Mouse (Mus musculus) spleen, embryonic (tissue): ENCODE measurements around the gene Unc13d.

Experiments
- CTCF ChIA-PET: fragments of 350-600 bp; sonication (Branson Sonifier 250); formaldehyde crosslinking; loops from one replicate; lab custom pipeline; 2022; lab: Charles Lee

The Unc13d gene

GRCm38 (mm10) chr11:116053510-116054229 lies 24.1 kb downstream of the Unc13d start:
- CTCF ChIA-PET: no interaction called here

DNA sequence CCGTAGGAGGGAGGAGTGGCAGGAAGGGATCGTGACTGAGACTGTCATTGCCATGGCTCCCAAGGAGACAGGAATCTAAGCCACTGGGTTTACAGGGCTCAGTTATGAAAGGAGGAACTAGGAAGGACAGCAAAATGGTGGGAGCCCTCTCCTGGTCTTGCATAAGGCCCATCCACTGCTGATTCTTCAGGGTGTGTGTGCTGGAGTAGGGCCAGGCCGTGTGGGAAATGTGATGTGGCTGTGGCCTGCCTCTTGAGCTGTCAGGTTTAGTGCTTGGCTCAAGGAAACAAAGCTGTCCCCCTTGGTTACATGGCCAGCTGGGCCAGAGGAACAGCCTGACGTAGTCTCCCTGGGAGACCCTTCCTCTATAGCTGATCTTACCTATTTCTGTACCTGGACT lies 27.6 kb downstream of the Unc13d start:
- CTCF ChIA-PET: no interaction called here

- CTCF ChIA-PET: no interaction called here
Observed at GRCm38 (mm10) chr11:116049610-116050009, 28.2 kb downstream of the Unc13d start.

GRCm38 (mm10) chr11:116045173-116045572 lies 32.6 kb downstream of the Unc13d start:
- CTCF ChIA-PET: interaction anchor here (0.6 kb wide), 1 partner anchor 20 kb away, joined by 3 read pairs; no protein-coding TSS in a partner anchor

GRCm38 (mm10) chr11:116043286-116043685 lies 34.5 kb downstream of the Unc13d start:
- CTCF ChIA-PET: interaction anchor here (0.7 kb wide), 1 partner anchor 13 kb away, joined by 6 read pairs; no protein-coding TSS in a partner anchor

GRCm38 (mm10) chr11:116042372-116043138 lies 35.2 kb downstream of the Unc13d start:
- CTCF ChIA-PET: no interaction called here

DNA sequence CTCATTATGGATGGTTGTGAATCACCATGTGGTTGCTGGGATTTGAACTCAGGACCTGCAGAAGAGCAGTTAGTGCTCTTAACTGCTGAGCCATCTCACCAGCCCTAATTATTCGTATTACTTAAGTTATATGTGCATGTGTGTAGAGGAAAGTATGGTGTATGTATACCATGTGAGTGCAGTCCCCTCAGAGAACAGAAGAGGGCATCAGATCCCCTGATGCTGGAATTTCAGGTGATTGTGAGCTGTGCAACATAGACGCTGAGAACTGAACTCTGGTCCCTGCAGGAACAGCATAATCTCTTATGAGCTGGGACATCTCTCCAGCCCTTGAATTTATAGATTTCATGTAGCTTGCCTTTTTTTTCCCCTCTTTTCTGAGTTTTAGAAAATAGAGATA lies 35.9 kb downstream of the Unc13d start:
- CTCF ChIA-PET: no interaction called here

- CTCF ChIA-PET: no interaction called here
Observed at GRCm38 (mm10) chr11:116040593-116040992, 37.2 kb downstream of the Unc13d start.

DNA sequence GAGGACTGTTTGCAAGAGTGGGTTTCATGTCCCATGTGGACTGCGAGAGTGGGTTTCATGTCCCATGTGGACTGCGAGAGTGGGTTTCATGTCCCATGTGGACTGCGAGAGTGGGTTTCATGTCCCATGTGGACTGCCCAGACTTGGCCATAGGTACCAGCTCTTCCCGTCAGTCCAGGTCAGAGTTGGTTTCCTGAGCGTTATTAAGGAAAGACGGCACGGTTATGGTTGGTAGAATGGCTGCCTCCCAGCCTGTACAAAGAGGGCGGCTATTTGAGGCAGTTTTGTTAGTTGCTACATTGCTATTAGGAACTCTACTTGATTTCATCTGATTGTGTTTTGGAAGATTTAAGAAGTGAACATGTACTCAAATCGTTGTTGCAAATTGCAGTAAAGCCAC lies 39.9 kb downstream of the Unc13d start:
- CTCF ChIA-PET: no interaction called here

DNA sequence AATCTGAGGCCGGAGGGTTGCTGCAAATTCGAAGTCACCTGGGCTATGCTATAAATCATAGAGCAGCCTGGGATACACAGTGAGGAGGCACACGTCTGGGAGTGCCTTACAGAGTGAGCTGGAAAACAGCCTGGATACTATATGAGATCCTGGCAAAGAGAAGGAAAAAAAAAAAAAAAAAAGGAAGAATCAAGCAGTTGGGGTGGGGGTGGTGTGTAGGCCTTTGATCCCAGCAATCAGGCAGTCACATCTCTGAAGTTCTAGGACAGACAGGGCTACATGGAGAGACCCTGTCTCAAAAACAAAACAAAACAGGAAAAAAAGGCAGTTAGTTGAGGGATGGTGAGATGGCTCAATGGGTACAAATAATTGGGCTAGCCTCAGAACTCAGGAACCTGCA lies 41.1 kb downstream of the Unc13d start:
- CTCF ChIA-PET: interaction anchor here (0.5 kb wide), 1 partner anchor 52 kb away, joined by 3 read pairs; no protein-coding TSS in a partner anchor

GRCm38 (mm10) chr11:116034584-116034983 lies 43.2 kb downstream of the Unc13d start:
- CTCF ChIA-PET: no interaction called here

DNA sequence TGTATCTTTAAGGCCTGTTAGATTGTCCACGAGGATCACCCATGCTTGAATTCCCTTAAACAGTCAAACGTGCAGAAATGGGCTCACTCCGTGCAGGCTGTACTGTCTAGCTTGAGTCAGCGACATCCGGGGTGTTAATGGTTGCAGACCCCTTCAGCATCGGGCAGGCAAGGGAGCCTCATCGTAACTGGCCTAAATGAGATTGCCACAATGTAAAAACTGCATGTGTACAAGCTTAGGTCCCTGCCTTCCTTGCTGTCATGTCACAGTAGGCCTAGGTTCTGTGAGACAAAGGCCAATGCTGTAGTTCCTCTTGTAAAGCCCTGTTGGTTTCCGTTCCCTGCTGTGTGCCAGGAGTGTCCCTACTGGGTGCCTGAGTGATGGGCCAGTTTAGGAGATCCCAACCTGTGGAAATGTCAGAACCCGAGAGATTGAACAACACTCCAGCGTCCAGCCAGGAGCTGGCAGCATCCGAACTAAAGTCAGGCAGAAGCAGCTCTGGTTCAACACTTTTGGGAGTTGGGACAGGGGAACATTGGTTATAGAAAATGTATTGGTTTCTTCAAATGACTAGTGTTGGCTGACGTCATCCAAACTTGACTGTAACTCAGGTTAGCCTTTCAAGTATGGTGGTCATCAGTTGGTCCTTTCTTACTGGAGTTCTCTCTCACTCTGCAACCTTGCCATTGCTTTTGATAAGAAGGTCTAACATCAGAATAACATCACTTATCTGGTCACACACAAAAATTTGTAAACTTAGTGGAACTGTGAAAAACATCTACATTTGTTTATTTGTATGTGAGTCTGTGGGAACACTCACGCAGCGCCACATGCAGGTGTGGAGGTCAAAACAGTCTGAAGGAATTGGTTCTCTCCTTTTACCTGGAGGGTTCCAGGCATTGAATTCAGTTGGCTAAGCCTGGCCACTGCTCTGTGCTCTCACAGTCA lies 46.6 kb downstream of the Unc13d start:
- CTCF ChIA-PET: interaction anchor here (0.7 kb wide), 1 partner anchor 43 kb away, joined by 4 read pairs; no protein-coding TSS in a partner anchor

- CTCF ChIA-PET: no interaction called here
Observed at GRCm38 (mm10) chr11:116030088-116030897, 47.5 kb downstream of the Unc13d start, which contains the start of gene Unk. Unk (plus strand) TSS chr11:116030322.

- CTCF ChIA-PET: no interaction called here
Observed at GRCm38 (mm10) chr11:116029086-116029865, 48.5 kb downstream of the Unc13d start.

- CTCF ChIA-PET: interaction anchor here (0.7 kb wide), 1 partner anchor 614 kb away, joined by 8 read pairs; no protein-coding TSS in a partner anchor
Observed at GRCm38 (mm10) chr11:116028177-116028865, 49.4 kb downstream of the Unc13d start.

DNA sequence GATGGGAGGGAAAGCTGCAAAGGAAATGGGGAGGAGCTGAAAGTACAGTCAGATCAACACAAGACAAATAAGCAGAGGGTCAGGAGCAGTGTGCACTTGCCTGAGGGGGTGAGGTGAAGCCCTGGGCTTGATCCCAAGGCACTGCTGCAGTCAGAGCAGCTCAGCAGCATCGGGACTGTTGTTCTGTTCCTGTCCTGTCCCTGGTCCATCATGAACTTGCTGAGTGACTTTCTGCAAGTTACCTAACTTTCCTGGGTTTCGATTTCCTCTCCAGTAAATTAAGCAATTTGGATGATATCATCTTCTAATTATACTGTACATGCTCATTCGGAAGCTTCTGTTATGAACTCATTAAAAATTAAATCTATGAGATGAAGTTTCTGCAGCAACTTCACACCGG lies 50.0 kb downstream of the Unc13d start, which contains the start of gene H3f3b:
Gene H3f3b (minus strand): TSS at position 207 of the 400 bp plus-strand sequence.
- CTCF ChIA-PET: no interaction called here

DNA sequence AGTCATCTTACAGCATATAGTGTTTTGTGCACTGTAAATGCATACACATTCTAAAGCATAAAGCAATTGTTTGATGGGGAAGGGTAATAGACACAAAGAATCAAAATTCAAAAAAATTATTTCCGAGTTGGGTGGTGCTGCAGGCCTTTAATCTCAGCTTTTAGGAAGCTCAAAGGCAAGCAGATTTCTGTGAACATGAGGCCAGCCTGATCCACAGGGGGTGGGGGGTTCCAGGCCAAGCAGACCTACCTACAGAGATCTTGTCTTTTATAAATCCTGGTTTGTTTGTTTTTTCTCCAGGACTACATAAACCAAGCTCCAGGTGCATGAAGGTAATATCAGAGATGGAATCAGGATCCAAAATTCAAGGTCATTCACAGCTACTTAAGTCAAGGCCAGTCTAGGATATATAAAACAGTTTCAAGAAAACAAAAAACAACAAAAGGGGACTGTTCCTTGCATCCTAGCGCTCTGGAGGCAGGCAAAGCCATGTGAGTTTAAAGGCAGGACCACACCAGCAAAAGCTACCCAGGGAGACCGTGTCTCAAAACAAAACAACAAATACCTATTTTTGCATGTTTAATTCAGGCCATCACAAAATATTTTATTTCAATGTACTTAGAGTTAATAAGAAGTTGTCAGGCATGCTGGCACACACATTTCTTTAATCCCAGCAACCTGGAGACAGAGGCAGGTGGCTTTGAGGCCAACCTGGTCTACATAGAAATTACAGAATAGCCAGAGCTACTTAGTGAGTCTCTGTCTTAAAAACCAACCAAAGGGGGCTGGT lies 52.5 kb downstream of the Unc13d start:
- CTCF ChIA-PET: interaction anchor here (0.7 kb wide), 1 partner anchor 20 kb away, joined by 3 read pairs; no protein-coding TSS in a partner anchor

DNA sequence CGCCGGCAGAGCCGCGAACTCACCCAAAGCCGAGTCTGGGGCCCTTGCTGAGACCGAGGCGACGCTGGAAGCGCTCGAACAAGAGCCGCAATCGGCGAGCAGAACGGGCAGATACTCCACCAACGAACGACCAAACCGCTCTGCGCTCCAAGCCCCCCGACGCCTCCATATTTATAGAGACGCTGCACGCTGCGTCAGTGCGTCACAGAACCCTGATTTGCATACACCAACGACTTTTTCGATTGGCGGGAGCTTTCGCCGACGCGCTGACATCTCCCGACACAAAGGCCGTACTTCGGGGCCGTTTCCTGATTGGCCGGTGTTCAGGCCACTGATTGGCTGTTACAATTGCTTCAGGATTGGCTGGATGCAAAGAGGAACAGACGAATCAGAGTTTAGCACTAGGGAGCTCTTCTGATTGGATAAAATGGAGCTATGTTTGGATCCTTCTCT lies 53.4 kb downstream of the Unc13d start:
- CTCF ChIA-PET: no interaction called here
